Mouse (Mus musculus) retina, postnatal 7 days (tissue): Measurements from ENCODE around the gene Pappa.

Source experiments
- DNase-seq: peaks from one replicate; pipeline ENCODE4 v3.0.0-alpha.2; 2012; ENCODE audit warnings: low read depth, low spot score

Gene Pappa

DNA sequence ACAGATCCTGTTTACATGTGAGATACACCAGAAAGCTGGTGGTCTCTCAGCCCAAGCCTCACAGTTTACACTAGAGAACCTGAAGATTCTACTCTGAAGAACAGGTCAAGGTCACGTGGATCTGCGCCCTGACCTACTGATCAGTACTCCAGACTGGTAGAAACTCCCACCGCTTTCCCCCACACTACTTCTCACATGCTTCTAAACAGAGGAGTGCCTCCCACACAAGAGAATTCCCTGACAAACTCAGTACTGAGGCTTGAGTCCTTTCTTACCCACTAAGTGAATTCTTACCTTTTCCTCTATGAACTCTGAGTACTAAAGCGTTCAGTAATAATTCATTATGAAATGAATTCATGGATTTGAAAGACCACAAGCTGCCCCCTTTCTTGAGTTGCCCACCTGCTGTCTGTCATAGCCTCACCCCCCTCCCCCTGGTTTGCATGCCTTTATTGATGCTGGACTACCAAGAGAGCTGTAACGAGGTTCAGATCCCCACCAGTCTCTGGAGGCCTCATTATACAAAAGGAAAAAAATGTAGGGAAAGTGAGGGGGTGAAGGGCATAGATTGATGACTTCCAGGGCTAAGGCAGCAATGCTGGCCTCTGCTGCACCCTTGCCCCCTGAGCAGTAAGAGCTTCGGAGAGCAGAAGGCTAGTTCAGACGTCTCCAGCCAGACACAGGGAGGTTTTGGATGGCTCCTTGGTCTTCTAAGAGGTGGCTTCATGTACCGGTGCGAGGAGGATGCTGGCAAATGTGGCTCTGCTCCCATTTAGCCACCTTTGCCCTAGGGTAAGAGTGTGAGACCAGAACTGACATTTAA is 204.7 kb downstream of the Pappa start:
- DNase-seq, result no peak

DNA sequence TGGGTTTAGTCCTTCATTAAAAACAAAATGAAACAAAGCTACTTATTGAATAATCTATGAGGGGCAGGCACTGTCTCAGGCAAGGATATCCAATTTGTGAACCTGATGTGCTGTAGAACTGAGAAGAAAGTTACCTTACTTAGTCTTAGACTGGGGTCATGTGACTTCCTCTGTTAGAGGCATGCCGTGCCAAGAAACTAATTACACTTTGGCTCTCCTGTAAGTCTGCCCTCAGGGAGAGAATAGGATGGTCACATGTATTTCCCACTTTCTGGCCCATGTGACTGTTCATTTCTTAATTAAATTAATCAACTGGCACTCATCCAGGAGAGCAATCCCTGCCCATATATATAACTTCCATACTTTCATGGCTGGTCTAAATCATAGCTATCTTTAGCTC is 209.7 kb downstream of the Pappa start:
- DNase-seq, result no peak

DNA sequence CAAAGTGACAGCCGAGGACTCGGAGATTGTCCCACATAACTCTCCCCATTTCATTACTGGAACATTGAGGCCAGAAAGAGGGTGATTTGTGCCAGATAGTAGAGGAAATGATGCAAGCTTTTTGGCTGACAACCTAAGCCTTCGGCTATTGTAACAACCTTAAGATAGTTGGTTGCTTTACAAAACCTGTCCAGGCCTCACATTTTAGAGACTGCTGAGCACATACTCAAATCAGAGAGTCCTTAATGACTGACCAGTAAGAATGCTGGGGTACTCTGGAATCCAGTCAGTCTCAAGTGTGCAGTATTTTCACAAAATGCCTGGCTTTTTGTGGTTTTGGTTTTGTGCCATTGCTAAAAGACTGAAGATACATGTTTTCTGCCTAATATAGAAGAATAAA is 217.8 kb downstream of the Pappa start:
- DNase-seq, result no peak

DNA sequence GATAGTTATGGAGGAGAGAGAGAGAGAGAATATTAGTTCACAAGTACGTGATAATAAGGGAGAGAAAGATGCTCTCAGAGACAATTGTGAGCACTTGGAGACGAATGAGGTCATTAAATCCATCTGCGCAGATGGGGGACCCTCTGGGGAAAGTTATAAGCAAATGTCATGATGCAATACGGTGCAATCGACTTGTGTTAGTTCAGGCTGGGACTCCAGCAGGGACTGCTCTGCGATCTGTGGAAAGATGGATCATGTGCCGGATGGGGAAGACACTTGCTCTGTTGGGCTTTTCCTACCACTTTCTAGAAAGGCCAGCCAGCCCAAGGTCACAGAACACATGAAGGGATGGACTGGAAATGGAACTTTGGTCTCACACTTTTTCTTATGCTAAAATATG is 226.5 kb downstream of the Pappa start:
- DNase-seq, result no peak

DNA sequence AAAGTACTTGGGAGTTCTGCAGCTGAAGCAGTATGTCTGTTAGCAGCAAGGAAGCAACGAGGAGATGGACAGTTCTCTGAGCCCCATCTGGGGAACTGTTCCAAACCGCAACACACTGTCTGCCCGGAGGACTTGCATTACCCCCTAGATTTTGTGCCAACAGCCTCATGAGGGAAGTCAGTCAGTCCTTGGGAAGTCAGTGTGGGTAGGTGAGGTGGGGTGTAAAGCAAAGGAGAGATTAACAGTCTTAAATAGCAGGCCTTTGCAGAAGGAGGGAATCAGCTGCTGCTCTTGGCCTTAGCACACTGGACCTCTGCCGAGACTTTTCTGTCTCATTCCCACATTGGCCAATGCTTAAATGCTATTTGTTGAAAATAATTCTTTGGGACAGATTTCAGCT is 230.6 kb downstream of the Pappa start:
- no peak for DNase-seq

DNA sequence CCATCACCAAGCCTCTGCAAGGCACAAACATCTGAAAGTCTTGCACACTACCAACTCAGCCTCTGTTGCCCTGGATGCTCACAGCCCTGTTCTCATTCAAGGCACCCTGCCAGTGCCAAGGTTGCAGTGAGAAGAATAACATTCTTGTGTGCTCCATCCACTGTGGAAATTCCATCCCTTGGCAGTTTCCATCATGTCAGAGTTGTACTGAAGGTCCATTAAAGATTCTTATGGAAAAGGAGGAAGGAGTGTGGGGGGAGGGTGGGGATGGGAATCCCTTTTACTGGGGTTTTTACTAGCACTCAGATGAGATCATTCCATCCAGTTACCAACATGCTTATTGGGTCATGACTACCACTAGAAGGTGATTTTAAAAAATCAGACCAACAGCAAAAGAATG is 243.2 kb downstream of the Pappa start:
- no peak for DNase-seq

DNA sequence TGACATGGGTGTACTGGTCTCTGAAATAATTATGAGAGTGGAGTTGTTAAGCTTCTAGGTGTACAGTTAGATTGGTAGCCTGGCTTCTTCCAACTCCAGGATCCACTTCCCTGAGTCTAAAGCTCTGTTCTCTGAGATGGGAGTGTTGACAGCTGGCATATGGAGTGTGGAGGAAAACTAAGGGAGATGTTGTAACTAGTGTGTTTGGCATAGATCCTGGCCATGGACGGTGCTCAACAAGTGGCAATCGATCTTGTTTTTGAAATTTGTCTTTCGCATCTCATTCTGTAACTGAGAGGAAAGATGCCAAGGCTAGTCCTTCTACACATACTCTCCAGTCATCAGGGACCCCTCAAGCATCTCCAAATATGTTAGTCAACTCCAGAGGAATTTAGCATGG is 248.8 kb downstream of the Pappa start:
- DNase-seq, result no peak

DNA sequence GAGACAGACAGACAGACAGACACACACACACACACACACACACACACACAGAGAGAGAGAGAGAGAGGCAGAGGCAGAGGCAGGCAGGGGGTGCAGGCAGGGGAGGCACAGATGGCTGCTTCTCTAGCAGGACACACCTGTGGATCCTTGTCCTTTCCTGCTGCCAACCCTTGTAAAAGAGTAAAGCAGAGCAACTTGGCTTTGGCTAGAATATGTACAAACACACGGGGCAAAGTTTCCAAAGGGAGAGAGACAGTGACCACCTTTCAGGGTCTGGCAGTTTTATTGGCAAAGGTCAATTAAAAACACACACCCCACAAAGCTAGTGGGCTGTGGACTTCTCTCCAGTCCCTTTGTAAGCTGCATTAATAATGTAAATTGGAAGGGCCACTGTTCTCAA is 249.9 kb downstream of the Pappa start:
- no peak for DNase-seq

DNA sequence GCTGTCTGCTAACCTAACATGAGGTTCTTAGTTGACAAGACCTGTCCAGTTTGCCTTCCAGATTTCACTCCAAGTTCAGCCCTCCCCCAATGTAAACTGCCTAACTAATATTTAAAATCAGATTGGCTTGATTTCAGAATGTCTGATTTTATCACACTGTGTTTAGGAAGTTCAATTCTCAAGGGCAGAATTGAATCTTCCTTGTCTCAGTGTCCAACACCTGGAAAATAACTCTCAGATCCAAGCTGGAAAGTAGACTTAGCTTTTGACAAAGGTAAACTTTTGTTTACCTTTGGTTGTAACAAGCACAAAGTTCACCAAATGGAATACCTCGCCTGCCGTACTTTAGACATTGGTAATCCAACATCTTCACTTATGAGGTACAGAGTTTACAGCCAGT is 252.6 kb downstream of the Pappa start:
- no peak for DNase-seq

DNA sequence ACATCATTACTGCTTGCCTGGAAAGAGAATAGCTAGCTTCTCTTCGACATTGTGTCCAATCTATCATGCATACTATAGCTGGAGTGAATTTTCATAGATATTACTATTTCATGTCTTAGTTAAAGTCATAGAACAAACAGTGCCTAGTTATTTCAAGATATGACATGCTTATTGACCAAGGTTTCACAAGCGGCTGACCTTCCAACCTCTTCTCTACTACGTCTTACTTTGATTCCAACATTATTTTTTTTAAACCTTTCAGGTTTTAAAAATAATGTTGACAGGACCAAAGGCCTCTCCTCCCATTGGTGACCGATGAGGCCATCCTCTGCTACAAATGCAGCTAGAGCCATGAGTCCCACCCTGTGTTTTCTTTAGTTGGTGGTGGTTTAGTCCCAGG is 255.5 kb downstream of the Pappa start:
- DNase-seq, result no peak

DNA sequence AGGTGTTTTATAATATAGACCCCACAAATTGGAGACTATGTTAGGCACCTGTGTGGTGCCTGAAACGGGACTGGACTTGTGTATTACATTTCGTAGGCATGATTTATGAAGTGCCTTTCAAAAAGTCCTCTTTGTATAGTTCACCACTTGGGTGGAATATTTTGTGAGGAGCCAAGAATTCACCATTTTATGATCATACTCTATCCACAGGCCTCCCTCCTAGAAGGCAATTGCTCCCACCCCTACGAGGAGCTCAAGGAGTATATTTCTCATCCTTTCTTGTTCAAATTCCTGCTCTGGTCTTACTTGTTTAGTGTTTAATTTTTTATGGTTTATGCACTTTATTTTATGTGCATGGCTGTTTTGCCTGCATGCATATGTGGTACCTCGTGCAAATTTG is 259.1 kb downstream of the Pappa start:
- DNase-seq, result no peak

DNA sequence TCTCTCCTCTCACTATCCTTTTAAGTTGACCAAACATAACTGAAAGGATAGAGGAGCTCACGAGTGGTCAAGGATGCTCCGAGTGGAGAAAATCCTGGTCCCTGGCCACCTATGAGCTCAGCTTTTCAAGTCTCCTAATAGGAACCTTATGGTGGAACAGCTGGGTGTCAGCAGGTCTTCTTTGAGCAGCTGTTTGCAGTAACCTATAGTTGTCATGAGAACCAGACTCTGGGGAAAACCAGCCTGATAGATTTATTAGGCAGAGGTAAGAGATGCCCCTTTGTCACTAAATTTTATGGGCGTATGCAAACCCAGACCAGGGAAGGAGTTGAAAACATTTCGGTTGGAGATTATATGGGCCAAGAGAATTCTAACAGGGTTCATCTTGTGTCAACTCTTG is 267.0 kb downstream of the Pappa start:
- DNase-seq, result no peak

DNA sequence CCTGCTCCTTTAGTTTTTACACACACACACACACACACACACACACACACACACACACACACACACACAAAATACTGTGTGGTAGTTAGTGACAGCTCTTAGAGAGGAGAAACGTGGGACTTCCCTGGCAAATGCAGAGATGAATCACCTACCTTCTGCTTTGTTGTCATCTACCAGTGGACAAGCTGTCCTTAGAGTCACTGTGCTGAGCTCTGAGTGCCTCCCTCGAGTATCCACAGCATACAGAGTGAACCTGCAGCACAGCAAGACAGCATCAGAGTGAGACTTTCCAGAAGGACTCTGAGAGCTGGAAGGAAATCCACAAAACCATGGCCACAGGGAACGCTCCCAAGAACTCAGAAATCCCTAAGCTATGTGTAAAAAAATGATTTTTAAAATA is 272.8 kb downstream of the Pappa start:
- no peak for DNase-seq

DNA sequence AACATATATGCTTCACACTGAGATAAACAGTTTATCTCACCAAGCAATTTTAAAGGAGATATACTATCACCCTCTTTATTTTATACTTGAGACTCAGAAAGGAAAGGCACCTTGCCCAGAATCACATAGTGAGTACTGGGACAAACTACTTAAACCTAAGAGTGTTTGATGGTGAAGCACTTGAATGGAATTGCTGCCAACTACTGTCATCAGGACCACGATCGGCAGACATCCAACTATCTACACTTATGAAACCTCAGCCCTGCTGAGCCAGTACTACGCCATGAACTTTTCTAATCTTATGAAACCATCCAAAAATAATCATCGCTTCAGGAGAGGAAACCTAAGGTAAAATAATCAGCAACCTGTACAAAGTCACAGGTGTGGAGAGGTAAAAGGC is 275.5 kb downstream of the Pappa start:
- no peak for DNase-seq

DNA sequence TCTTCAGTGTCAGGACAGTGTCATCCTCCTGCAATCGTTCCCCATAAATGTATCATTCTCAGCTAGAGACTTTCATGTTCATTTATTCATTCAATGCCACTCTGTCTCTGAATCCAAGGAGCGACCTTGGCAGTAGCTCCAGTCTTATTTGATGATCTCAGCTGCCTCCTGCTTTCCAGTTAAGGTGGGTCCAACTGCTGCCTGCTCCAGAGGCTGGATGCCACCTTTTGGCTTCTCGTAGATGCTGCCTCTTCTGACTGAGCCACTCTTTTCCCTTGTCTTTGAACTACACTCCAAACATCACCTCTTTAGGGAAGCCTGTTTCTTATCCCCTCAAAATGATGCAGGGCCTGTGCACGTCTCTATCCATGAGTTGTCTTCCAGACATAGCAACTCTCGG is 278.3 kb downstream of the Pappa start:
- no peak for DNase-seq

DNA sequence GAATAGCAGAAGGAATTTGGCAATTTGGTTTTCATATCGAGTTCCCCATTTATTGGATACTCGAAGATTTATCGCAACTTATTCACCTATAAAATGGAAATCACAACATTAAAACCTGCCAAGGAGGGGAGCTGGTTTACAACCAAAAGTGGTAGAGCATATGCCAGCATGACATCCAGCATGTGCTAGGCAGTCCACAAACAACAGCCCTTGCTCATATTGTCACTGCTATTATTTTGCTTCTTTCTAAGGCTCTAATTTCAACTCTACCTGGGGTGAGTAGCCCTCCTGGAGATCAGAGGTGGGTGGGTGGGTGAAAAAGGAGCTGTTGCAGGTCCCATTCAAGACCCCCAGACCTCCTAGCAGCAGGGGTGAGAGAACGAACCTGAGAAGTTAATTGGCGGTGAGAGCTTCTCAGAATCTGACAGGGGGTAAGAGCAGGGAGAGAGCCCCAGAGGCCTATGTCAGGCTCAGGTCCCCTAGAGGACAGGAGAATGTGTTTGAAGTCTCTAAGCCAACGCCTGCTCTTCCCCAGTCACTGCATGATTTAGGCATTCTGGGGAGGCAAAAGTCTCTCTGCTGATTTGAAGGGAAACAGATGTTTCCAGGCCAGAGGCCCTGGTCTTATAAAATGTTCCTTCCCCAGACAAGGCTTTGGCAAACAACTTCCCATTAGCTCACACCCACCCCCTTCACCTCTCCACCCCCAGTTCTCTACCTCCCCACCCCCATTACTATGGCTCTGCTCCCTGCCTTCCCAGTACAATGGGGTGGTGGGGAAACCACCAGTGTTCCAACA is 279.1 kb downstream of the Pappa start:
- no peak for DNase-seq
